Mouse (Mus musculus) c-Kit-positive CD71-positive TER-119-positive erythroid progenitor cells, embryonic 14.5 days (primary cell): ENCODE data around the gene Nrsn1.
"Not testable (repeated sequence)": the region's sequence is repeated elsewhere in the genome, so short reads cannot be mapped to it uniquely, and the experiment has no call there.

ENCODE experiments used
- DNase-seq: peaks from one replicate; pipeline ENCODE4 v3.0.0-alpha.2; 2013; ENCODE audit warnings: low spot score

The Nrsn1 gene

GRCm38 (mm10) chr13:25270402-25270801, at the start of gene Nrsn1:
TSS of gene Nrsn1 (minus strand) at chr13:25270502.
- DNase-seq = not testable (repeated sequence)

- no peak for DNase-seq
These were observed 41.8 kb upstream of the Nrsn1 start for GRCm38 (mm10) chr13:25312059-25312458.

DNA sequence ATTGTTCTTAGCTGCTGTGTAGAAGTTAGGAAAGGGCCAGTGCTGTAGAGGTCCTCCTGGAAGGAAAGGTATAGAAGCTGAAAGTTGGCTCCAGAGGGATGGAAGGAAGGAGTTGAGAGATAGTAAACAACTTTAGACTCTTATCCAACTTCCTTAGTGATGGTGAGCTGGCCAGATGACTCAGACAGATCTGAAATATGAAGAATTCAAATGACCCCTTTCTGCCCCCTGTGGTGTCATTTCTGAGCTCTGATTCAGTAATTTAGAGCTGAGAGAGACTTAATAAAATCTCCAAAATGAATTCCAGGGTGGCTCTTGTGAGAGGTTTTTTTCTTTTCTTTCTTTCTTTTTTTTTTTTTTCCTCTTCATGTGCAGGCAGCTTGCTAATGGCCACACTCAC, 39.8 kb upstream of the Nrsn1 start:
- no peak for DNase-seq

GRCm38 (mm10) chr13:25288736-25289135, 18.4 kb upstream of the Nrsn1 start:
- no peak for DNase-seq

GRCm38 (mm10) chr13:25274934-25275565, 4.7 kb upstream of the Nrsn1 start:
- no peak for DNase-seq

DNA sequence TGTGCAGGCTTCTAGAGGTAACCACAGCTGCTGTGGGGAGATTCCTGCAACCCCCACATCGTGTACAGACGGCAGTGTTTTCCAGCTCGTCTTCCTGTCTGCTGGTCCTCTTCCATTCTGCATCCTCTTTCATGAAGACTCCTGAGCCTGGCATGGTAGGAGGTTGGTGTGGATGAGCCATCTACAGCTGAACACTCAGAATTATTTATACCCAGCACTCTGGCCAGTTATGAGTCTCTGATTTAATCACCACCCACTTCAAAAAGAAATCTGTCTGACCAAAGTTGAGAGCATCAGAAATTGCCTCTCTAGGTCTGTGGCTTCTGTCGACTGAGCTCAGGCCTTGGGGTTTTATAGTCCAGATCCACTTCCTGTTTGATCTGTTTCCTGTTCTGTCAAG, 1.9 kb upstream of the Nrsn1 start:
- DNase-seq = no peak

DNA sequence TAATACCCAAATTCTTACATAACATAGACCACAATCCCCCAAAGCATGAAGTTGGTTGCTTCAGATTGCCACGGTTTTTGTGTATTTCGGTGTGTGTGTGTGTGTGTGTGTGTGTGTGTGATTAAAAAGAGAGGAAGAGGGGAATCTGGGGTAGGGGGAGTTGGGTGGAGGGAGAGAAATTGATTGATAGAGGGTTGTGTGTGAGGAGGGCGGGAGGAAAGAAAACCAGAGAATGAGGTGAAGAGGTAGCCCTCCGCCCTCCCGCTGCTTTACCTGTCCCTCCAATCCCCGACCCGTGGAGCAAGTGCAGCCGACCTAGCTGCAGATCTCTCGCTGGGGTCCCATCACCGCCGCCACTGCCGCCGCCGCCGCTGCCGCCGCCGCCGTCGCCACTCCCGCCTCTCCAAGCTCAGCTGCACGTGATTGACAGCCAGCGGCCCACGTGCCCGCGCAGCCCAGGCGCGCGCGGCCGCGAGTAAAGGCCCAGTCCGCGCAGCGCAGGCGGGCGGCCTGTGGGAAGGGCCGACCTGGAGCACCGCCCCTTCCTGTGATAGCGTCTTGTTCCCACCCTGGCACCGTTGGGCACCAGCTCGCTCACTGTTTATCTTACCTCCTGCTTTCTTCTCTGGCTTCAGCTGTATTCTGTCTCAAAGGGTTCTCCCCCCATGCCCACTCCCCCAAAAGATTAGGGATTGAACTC, 583 bp downstream of the Nrsn1 start:
- peak; percentile 3 for DNase-seq

DNA sequence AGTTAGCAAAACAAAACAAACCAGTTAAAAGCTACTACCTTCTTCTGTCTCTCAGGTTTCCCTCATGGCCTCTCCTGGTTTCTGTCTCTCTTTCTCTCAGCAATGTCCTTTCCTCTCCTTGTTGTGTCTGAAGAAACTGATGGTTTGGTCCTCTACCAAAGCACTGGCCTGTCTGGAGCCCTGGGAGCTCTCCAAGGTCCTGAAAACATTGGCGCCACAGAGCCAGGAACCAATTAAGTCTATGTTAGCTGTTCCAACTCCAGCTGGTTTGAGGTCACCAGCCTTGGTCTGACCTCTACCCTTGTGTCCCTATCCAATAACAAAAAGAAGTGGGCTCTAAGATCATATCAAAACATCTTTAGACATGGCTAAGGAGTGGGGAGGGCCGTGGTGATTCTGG, 1.3 kb downstream of the Nrsn1 start:
- DNase-seq = peak; percentile 29

DNA sequence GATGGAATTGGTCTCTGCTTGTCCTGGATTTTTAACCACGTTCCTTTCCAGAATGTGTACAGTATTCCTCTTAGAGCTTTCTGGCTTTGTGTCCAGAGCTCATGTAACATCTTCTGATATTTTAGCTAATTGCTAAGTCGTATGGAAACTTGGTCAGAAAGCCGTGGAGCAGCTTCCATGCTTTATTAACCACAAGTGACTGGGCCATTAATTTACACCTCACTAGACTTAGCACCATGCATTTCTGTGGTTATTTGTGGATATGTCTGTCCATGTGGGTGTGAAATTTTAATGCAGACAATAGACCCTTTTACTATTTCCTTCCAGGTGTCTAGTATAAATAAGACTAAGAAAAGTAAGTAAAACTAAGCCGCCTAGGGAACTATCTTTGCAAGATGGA, 7.6 kb downstream of the Nrsn1 start:
- DNase-seq = no peak

DNA sequence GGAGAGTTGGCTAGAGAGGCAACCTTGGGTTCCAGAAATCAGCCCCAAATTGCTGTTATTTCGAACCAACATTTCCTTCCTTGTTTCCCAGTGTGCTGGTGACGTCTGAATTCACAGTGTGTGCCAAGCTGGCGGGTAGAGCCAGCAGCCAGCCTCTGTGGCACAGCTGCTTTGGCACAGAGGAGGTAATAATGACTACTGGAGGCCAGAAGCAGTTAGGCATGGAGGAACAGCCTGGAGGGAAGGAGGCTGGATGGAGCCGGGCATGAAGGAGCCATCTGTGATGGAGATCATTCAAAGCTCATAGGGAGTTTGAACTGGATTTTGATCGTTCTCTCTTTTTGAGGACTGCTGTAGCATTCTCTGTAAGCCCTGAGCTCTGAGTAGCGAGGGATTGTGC, 12.7 kb downstream of the Nrsn1 start:
- DNase-seq = no peak

- DNase-seq = no peak
These were observed 15.6 kb downstream of the Nrsn1 start for GRCm38 (mm10) chr13:25254478-25255263.

GRCm38 (mm10) chr13:25251893-25252292, 18.4 kb downstream of the Nrsn1 start:
- no peak for DNase-seq

GRCm38 (mm10) chr13:25220186-25220787, 50.0 kb downstream of the Nrsn1 start:
- DNase-seq = no peak

DNA sequence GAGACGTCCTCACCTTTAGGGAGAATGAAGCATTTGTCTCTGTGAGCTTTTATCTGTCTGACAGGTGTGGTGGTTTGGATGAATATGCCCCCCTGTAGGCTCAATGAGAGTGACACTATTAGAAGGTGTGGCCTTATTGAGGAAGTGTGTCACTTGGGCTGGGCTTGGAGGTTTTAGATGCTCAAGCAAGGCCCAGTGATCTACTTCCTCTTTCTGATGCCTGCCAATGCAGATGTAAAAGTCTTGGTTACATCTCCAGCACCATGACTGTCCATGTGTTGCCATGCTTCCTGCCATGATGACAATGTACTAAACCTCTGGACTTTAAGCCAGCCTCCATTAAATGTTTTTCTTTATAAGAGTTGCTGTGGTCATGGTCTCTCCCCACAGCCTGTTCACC, 51.9 kb downstream of the Nrsn1 start:
- no peak for DNase-seq

DNA sequence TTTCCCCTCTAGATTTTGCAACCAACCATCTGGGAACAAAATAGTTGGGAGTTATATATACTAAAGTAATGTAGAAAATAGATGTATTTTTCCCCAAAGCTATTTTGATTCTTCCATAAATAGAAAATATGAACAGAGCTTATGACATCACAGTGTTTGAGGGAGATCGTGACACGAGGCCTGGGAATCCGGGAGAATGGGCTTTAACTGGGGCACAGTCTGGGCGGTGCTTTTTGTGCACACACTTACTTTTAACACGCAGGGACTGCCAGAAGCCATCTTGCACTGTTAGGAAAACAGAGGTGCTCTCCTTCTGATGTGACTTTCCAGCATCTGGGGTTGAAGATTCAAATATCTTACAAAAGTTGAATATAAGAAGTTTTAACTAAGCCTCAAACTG, 63.4 kb downstream of the Nrsn1 start:
- DNase-seq = no peak
